Mouse (Mus musculus) neural tube, embryonic 15.5 days (tissue): ENCODE results near the gene Cenpn. TPM values are rescaled to one million over a fixed set of nuclear protein-coding genes. Genes with fewer than 3 reads are reported as not detected.
A peak's percentile ranks its signal among the peaks of the same experiment; 100 is the strongest.

Experiments used
- ATAC-seq: fragments of 200-750 bp; cut with Nextera tagmentation; 2 replicates; pipeline ENCODE4 v1.8.0; 2017; ENCODE audit warnings: mild to moderate bottlenecking, moderate TSS enrichment, moderate library complexity; ENCODE audit not compliant: low FRiP score
- H3K27ac ChIP-seq: fragments of 300-500 bp; sonication (generic); replicated peaks from 2 replicates; pipeline ENCODE4 v1.5.1; 2015; ENCODE audit warnings: mild to moderate bottlenecking, inconsistent platforms
- H3K27me3 ChIP-seq: fragments of 300-500 bp; sonication (generic); replicated peaks from 2 replicates; pipeline ENCODE4 v1.6.1; 2015; ENCODE audit warnings: inconsistent platforms
- H3K36me3 ChIP-seq: fragments of 300-500 bp; sonication (generic); 2 replicates; pipeline ENCODE4 v1.6.1; 2015; ENCODE audit warnings: inconsistent platforms
- H3K4me1 ChIP-seq: fragments of 300-500 bp; sonication (generic); 2 replicates; pipeline ENCODE4 v1.6.1; 2015; ENCODE audit warnings: inconsistent platforms
- H3K4me2 ChIP-seq: fragments of 300-500 bp; sonication (generic); 2 replicates; pipeline ENCODE4 v1.6.1; 2015; ENCODE audit warnings: inconsistent platforms, mild to moderate bottlenecking, moderate library complexity
- H3K4me3 ChIP-seq: fragments of 300-500 bp; sonication (generic); replicated peaks from 2 replicates; pipeline ENCODE4 v1.5.1; 2015; ENCODE audit warnings: mild to moderate bottlenecking, inconsistent platforms
- H3K9ac ChIP-seq: fragments of 300-500 bp; sonication (generic); replicated peaks from 2 replicates; pipeline ENCODE4 v1.6.1; 2015; ENCODE audit warnings: mild to moderate bottlenecking, inconsistent platforms
- H3K9me3 ChIP-seq: fragments of 300-500 bp; sonication (generic); replicated peaks from 2 replicates; pipeline ENCODE4 v1.6.1; 2016; ENCODE audit warnings: inconsistent platforms
- WGBS: fragments of 180-500 bp; shearing (Covaris S2); methylation state at CpG from one replicate; pipeline ENCODE4 v1.1.7; 2015; ENCODE audit warnings: mixed read lengths; 5-methylcytosine and 5-hydroxymethylcytosine counted together
- polyA plus RNA-seq: library from polyadenylated mRNA; unstranded; fragments of >200 nt; fragmentation: Nextera tagmentation; extraction: Ambion mirVana; gene quantifications from 2 replicates; pipeline ENCODE4 v1.2.1, GENCODE M21; 2015

Cenpn gene
- 7.4 and 13.7 TPM in 2 replicates for polyA plus RNA-seq

GRCm38 (mm10) chr8:116921337-116922059 lies at the start of gene Cenpn, which contains the start of gene Cmc2:
Cenpn (plus strand) TSS chr8:116921730.
Cmc2 (minus strand) TSS chr8:116921455.
- Histone ChIP-seq H3K9me3 (no peaks in the 10 kb centered on the region), H3K36me3 (no peaks in the 10 kb centered on the region), H3K4me3 (peak within 1 kb of the TSS; percentile 95), H3K27me3 (no peaks in the 10 kb centered on the region), H3K4me2 (peak within 1 kb of the TSS; percentile 86), H3K27ac (peak within 1 kb of the TSS; percentile 91), H3K4me1 (peaks cover 12% of the 10 kb centered on the region), H3K9ac (peak within 1 kb of the TSS; percentile 63)
- WGBS: under 1% methylated on average over 57 of the region's 57 CpGs
- ATAC-seq: peak; percentile 97

GRCm38 (mm10) chr8:116872761-116873342 lies 48.7 kb upstream of the Cenpn start:
- Histone ChIP-seq H3K27me3 (no peaks in the 10 kb centered on the region), H3K4me1 (no peaks in the 10 kb centered on the region), H3K9ac (no peak overlapping the region), H3K27ac (no peak overlapping the region), H3K4me2 (no peak overlapping the region), H3K9me3 (no peaks in the 10 kb centered on the region), H3K36me3 (no peaks in the 10 kb centered on the region), H3K4me3 (no peak overlapping the region)
- WGBS: 82% methylated on average over 2 of the region's 2 CpGs
- no peak for ATAC-seq

GRCm38 (mm10) chr8:116873586-116873985 lies 47.9 kb upstream of the Cenpn start:
- ATAC-seq: no peak
- H3K9ac ChIP-seq: no peak overlapping the region
- 69% methylated on average over 11 of the region's 11 CpGs for WGBS
- no peak overlapping the region for H3K27ac ChIP-seq
- no peaks in the 10 kb centered on the region for H3K9me3 ChIP-seq
- no peak overlapping the region for H3K4me3 ChIP-seq
- no peaks in the 10 kb centered on the region for H3K4me1 ChIP-seq
- H3K27me3 ChIP-seq: no peaks in the 10 kb centered on the region
- H3K4me2 ChIP-seq: no peak overlapping the region
- no peaks in the 10 kb centered on the region for H3K36me3 ChIP-seq

GRCm38 (mm10) chr8:116873986-116874385 lies 47.5 kb upstream of the Cenpn start:
- H3K27ac ChIP-seq: no peak overlapping the region
- H3K27me3 ChIP-seq: no peaks in the 10 kb centered on the region
- H3K36me3 ChIP-seq: no peaks in the 10 kb centered on the region
- no peak overlapping the region for H3K4me3 ChIP-seq
- WGBS: 72% methylated on average over 8 of the region's 8 CpGs
- H3K9me3 ChIP-seq: no peaks in the 10 kb centered on the region
- no peak overlapping the region for H3K4me2 ChIP-seq
- no peak overlapping the region for H3K9ac ChIP-seq
- ATAC-seq: no peak
- no peaks in the 10 kb centered on the region for H3K4me1 ChIP-seq

- H3K4me1 ChIP-seq: no peaks in the 10 kb centered on the region
- H3K9me3 ChIP-seq: no peaks in the 10 kb centered on the region
- H3K9ac ChIP-seq: no peak overlapping the region
- no peaks in the 10 kb centered on the region for H3K36me3 ChIP-seq
- WGBS: 85% methylated on average over 17 of the region's 17 CpGs
- no peak overlapping the region for H3K4me3 ChIP-seq
- no peak overlapping the region for H3K27ac ChIP-seq
- no peak overlapping the region for H3K4me2 ChIP-seq
- H3K27me3 ChIP-seq: no peaks in the 10 kb centered on the region
- no peak for ATAC-seq
Measured at GRCm38 (mm10) chr8:116875798-116876450, 45.6 kb upstream of the Cenpn start.

- H3K9ac ChIP-seq: no peak overlapping the region
- WGBS: 92% methylated on average over 8 of the region's 8 CpGs
- no peaks in the 10 kb centered on the region for H3K36me3 ChIP-seq
- H3K27ac ChIP-seq: no peak overlapping the region
- H3K9me3 ChIP-seq: no peaks in the 10 kb centered on the region
- no peaks in the 10 kb centered on the region for H3K4me1 ChIP-seq
- H3K4me3 ChIP-seq: no peak overlapping the region
- no peak overlapping the region for H3K4me2 ChIP-seq
- H3K27me3 ChIP-seq: no peaks in the 10 kb centered on the region
- ATAC-seq: no peak
Measured at GRCm38 (mm10) chr8:116881396-116881795, 40.1 kb upstream of the Cenpn start.

- no peak for ATAC-seq
- no peaks in the 10 kb centered on the region for H3K27me3 ChIP-seq
- 79% methylated on average over 4 of the region's 4 CpGs for WGBS
- no peak overlapping the region for H3K9ac ChIP-seq
- no peak overlapping the region for H3K27ac ChIP-seq
- no peak overlapping the region for H3K4me3 ChIP-seq
- peaks cover 10% of the 10 kb centered on the region; the same call in 1 of the 2 replicates for H3K36me3 ChIP-seq
- H3K9me3 ChIP-seq: no peaks in the 10 kb centered on the region
- H3K4me2 ChIP-seq: no peak overlapping the region
- H3K4me1 ChIP-seq: no peaks in the 10 kb centered on the region
Measured at GRCm38 (mm10) chr8:116887813-116888212, 33.7 kb upstream of the Cenpn start.

GRCm38 (mm10) chr8:116891446-116891845 lies 30.1 kb upstream of the Cenpn start:
- Histone ChIP-seq H3K4me3 (no peak overlapping the region), H3K36me3 (peaks cover 10% of the 10 kb centered on the region; the same call in 1 of the 2 replicates), H3K4me1 (no peaks in the 10 kb centered on the region), H3K9me3 (no peaks in the 10 kb centered on the region), H3K27me3 (no peaks in the 10 kb centered on the region), H3K27ac (no peak overlapping the region), H3K4me2 (no peak overlapping the region), H3K9ac (no peak overlapping the region)
- no peak for ATAC-seq
- 89% methylated on average over 5 of the region's 5 CpGs for WGBS

- no peak overlapping the region for H3K4me2 ChIP-seq
- no peak for ATAC-seq
- WGBS: 95% methylated on average over 3 of the region's 3 CpGs
Measured at GRCm38 (mm10) chr8:116892130-116892529, 29.4 kb upstream of the Cenpn start.

GRCm38 (mm10) chr8:116892636-116893035 lies 28.9 kb upstream of the Cenpn start:
- H3K27me3 ChIP-seq: no peaks in the 10 kb centered on the region
- no peaks in the 10 kb centered on the region for H3K4me1 ChIP-seq
- peaks cover 10% of the 10 kb centered on the region; the same call in 1 of the 2 replicates for H3K36me3 ChIP-seq
- WGBS: 87% methylated on average over 9 of the region's 9 CpGs
- no peak overlapping the region for H3K4me2 ChIP-seq
- no peak for ATAC-seq
- no peak overlapping the region for H3K9ac ChIP-seq
- H3K4me3 ChIP-seq: no peak overlapping the region
- no peaks in the 10 kb centered on the region for H3K9me3 ChIP-seq
- H3K27ac ChIP-seq: no peak overlapping the region

More at GRCm38 (mm10) chr8:116892130-116892529, 29.4 kb upstream of the Cenpn start:
- Histone ChIP-seq H3K9me3 (no peaks in the 10 kb centered on the region), H3K4me3 (no peak overlapping the region), H3K27me3 (no peaks in the 10 kb centered on the region), H3K4me1 (no peaks in the 10 kb centered on the region), H3K36me3 (peaks cover 10% of the 10 kb centered on the region; the same call in 1 of the 2 replicates), H3K9ac (no peak overlapping the region), H3K27ac (no peak overlapping the region)

GRCm38 (mm10) chr8:116893938-116894337 lies 27.6 kb upstream of the Cenpn start:
- no peaks in the 10 kb centered on the region for H3K4me1 ChIP-seq
- H3K4me3 ChIP-seq: no peak overlapping the region
- no peak overlapping the region for H3K4me2 ChIP-seq
- no peak overlapping the region for H3K9ac ChIP-seq
- no peaks in the 10 kb centered on the region for H3K27me3 ChIP-seq
- 0 out of 2 replicates have a peak, but pooled peaks cover 5% of the 10 kb centered on the region for H3K36me3 ChIP-seq
- 91% methylated on average over 11 of the region's 11 CpGs for WGBS
- no peak for ATAC-seq
- H3K27ac ChIP-seq: no peak overlapping the region
- H3K9me3 ChIP-seq: no peaks in the 10 kb centered on the region

- no peaks in the 10 kb centered on the region for H3K4me1 ChIP-seq
- H3K4me2 ChIP-seq: no peak overlapping the region
- H3K9ac ChIP-seq: no peak overlapping the region
- 94% methylated on average over 6 of the region's 6 CpGs for WGBS
- H3K27me3 ChIP-seq: no peaks in the 10 kb centered on the region
- H3K9me3 ChIP-seq: no peaks in the 10 kb centered on the region
- no peak overlapping the region for H3K4me3 ChIP-seq
- ATAC-seq: no peak
- no peak overlapping the region for H3K27ac ChIP-seq
- no peaks in the 10 kb centered on the region for H3K36me3 ChIP-seq
Measured at GRCm38 (mm10) chr8:116895521-116895920, 26.0 kb upstream of the Cenpn start.
